Mouse (Mus musculus): ENCODE measurements around the gene Gxylt2.

The Gxylt2 gene

DNA sequence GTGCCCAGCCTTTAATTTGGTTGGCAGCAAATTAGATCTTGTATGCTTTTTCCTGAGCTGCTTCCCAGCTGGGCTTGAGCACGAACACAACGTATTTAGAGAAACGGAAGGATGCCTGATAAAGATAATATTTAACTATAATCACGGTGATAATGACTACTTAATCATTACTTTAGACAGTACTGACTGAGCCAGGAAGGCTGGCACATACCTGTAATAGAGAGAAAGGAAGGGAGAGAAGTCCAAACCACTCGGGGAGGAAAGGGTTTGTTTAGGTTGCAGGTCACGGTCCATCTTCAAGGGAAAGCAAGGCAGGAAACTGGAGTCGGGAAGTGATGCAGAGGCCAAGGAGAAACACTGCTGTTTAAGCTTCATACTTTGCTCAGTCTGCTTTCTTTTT is 11.6 kb downstream of the Gxylt2 start:
- no peak for DNase-seq (ENCODE audit: low read depth)

GRCm38 (mm10) chr6:100716817-100717216 is 12.3 kb downstream of the Gxylt2 start:
- no peak for DNase-seq (ENCODE audit: low read depth)

DNA sequence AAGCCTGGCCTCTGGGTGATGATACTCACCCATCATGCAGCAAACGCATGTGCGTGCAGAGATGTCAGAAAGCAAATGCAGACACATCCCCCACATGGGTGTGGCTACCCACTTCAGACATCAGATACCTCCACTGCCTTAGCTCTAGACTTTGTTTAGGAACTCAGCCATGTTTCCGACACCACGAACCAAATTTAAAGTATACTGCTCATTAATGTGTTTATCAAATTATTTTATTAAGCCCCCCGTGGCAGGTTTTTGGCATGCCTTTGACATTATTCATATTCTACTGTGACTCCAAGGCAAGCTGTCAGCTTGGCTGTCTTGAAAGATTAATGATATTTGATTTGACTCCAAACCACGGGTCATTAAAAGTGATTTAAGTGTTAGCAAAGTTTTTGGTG is 15.6 kb downstream of the Gxylt2 start:
- peak; percentile 85 for DNase-seq (ENCODE audit: low read depth)

- no peak for DNase-seq (ENCODE audit: low read depth)
Measured at GRCm38 (mm10) chr6:100720882-100721721, 16.6 kb downstream of the Gxylt2 start.

GRCm38 (mm10) chr6:100731996-100732375 is 27.5 kb downstream of the Gxylt2 start:
- DNase-seq (ENCODE audit: low read depth) = peak; percentile 92

DNA sequence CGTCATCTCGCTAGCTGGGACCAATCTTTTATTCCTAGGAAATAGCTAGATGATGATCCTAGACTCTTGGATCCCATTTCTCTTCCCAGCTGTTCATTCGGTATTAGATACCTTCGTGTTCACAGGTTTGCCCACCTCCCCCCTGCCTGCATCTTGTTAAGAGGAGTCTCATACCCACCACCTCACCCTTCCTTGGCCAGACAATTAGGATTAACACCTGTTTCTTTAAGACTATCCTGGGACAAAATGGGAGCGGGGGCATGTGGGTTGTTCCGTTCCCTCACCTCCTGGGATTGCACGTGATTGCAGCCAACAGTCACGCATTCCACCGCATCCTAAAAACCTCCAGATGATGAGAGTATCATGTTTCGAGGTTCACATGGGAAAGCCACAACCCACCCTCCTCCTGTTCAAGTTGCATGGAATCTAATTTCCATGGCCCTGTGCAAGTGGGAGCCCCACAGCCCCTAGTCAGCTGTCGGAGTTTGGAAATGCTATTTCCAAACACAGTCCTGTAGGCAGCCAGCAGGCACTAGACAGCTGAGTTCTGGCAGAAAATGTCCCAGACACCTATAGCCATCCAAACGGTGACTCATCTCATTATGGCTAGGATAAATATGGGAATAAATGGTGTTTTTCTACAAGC is 28.0 kb downstream of the Gxylt2 start:
- DNase-seq (ENCODE audit: low read depth) = peak; percentile 94

GRCm38 (mm10) chr6:100733218-100733617 is 28.7 kb downstream of the Gxylt2 start:
- DNase-seq (ENCODE audit: low read depth) = no peak

DNA sequence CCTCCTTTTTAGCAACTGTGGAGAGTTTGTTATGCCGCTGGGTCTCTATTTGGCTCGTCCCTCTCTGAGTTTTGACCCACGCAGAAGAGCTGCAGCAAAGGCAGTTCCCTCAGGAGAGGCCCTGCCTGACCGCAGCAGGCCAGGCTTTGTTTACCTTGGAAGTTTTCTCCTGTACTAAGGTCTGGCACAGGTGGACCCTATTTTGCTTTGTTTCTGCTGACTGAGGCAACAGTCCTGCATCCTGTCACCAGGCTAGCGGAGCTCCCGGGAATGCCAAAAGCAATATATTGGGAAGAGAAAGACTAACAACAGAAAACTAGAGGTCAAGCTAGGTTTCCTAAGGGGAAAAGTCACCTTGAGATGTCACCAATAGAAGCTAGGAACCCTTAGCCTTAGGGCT is 29.8 kb downstream of the Gxylt2 start:
- no peak for DNase-seq (ENCODE audit: low read depth)

- no peak for DNase-seq (ENCODE audit: low read depth)
Measured at GRCm38 (mm10) chr6:100758431-100759208, 54.1 kb downstream of the Gxylt2 start.

DNA sequence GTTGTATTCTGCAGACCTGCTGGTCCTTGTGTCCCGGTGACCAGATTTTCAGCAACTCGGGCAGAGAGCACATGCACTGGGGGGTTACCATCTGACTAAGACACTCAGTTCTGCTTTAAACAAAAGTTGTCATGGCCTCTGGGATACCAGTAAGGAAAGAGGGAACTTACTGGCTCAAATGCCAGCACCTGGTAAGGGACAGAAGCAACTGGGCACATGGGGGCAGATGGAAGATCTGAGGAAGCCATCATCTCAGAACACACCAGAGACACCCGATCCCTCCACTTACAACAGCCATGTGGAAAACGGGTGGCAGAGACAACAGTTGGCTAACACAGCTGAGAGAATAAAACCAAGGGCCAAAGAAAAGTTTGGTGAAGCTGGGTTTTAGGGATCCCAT is 63.2 kb downstream of the Gxylt2 start:
- no peak for DNase-seq (ENCODE audit: low read depth)

DNA sequence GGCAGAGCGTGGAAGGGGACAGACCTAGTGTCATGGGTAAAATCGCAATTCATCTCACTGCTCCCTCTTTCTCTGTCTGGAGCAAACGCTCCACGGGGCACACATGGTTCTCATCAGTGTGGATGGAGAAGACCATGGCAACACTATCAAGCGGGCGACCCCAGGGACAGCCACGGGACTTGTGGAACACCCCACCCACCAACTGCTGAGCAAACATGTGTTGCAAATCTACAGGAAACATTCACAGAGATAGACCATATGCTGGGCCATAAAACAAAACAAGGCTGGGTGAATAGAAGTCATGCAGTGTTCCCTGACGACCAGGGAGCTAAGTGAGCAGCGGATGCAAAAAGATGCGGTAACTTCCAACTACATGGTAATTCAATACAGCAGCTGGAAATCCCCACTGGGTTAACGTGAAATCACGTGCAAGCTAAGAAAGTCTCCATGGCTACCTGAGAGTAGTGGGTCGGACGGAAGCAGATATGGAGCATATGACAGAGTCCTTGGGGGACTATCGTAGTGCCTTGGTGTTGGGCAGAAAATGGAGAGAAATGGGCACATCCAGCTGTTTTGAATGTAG is 71.5 kb downstream of the Gxylt2 start:
- DNase-seq (ENCODE audit: low read depth) = no peak

- no peak for DNase-seq (ENCODE audit: low read depth)
Measured at GRCm38 (mm10) chr6:100778595-100778994, 74.1 kb downstream of the Gxylt2 start.

DNA sequence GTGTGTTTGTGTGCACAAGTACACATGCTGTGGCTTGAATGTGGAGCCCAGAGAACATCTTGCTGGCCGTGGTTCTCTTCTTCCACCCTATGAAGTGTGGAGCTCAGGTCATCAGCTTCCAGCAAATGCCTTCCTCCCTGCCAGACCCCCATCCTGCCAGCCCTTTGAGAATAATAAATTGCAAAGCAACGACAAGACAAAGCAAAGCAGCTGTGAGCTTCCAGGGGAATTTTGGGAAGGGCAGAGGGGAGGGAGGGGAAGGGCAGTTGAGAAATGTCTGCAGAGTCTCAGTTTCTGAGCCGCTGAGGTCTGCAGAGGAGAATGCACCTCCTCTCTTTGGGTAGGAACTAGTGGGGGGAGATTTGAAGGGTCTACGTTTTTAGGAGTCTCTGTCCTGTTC is 75.9 kb downstream of the Gxylt2 start:
- no peak for DNase-seq (ENCODE audit: low read depth)

- DNase-seq (ENCODE audit: low read depth) = peak; percentile 59
Measured at GRCm38 (mm10) chr6:100781644-100782043, 77.1 kb downstream of the Gxylt2 start.

DNA sequence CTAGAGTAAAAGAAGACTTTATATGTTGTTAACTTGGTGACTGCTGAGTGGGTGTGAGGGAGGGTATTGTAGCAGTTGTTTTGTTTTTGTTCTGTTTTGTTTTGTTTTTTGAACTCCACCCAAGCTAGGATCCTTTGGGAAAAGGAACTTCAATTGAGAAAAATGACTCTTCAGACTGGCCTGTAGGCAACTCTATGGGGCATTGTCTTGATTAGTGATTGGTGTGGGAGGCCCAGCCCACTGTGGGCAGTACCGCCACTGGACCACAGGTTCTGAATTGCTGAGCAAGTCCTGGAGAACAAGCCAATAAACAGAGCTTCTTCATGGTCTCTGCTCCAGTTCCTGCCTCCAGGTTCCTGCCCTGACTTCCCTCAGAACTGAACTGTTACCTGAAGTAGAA is 83.2 kb downstream of the Gxylt2 start:
- no peak for DNase-seq (ENCODE audit: low read depth)

- no peak for DNase-seq (ENCODE audit: low read depth)
Measured at GRCm38 (mm10) chr6:100789161-100789560, 84.6 kb downstream of the Gxylt2 start.

GRCm38 (mm10) chr6:100792055-100792659 is 87.6 kb downstream of the Gxylt2 start:
- no peak for DNase-seq (ENCODE audit: low read depth)

GRCm38 (mm10) chr6:100792973-100793769 is 88.6 kb downstream of the Gxylt2 start:
- no peak for DNase-seq (ENCODE audit: low read depth)

GRCm38 (mm10) chr6:100795797-100796196 is 91.3 kb downstream of the Gxylt2 start:
- DNase-seq (ENCODE audit: low read depth) = no peak

GRCm38 (mm10) chr6:100799290-100799689 is 94.8 kb downstream of the Gxylt2 start:
- DNase-seq (ENCODE audit: low read depth) = peak; percentile 79

DNA sequence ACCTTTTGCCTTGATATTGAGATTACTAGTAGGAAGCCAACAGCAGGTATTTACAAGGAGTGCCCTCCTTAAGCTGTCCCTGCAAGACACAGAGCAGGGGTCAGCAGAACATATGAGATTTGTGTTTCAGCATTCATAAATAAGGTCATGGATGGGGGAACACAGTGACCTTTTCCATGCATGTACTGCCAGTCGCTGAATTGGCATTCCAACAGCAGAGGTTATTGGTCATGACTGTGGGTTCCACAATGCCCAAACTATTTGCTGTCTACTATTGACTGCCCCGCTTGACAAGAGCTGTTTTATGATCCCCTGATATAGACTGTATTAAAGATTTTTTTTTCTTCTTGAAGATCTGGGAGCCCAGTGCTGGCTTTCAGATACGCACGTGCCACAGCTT is 95.2 kb downstream of the Gxylt2 start:
- DNase-seq (ENCODE audit: low read depth) = no peak

Measured in fibroblast of lung, adult 2 months (primary cell).